Mouse (Mus musculus): ENCODE results near the gene Padi4. TPM values are rescaled to one million over a fixed set of nuclear protein-coding genes. Genes with fewer than 3 reads are reported as not detected.
A peak's percentile ranks its signal among the peaks of the same experiment; 100 is the strongest.

Padi4 gene
- polyA plus RNA-seq, 1 experiment: 0.61 TPM

- H3K27ac ChIP-seq (ENCODE audit: control insufficient read depth, insufficient read depth, low read depth, low read length): no peak overlapping the region
- H3K4me1 ChIP-seq (ENCODE audit: control insufficient read depth, insufficient read depth, low read length): peaks cover 20% of the 10 kb centered on the region
- no peaks in the 10 kb centered on the region for H3K27me3 ChIP-seq (ENCODE audit: control insufficient read depth, insufficient read depth, low read length)
- no peaks in the 10 kb centered on the region for H3K36me3 ChIP-seq (ENCODE audit: control insufficient read depth, insufficient read depth, low read length)
- TF ChIP-seq CTCF (IDR thresholded peaks at IDR 0.05; ENCODE audit: control insufficient read depth, insufficient read depth, insufficient replicate concordance, low read depth, low read length): no peak
- no peak for TF ChIP-seq POLR2A (IDR thresholded peaks at IDR 0.05; ENCODE audit: control insufficient read depth, low read depth, low read length)
- peak overlapping the region; percentile 47; the same call in 1 of the 2 replicates for H3K4me3 ChIP-seq (ENCODE audit: control insufficient read depth, low read depth, low read length)
Observed at GRCm38 (mm10) chr4:140813358-140814185, 39.5 kb upstream of the Padi4 start.

GRCm38 (mm10) chr4:140812609-140813008 is 38.6 kb upstream of the Padi4 start:
- no peaks in the 10 kb centered on the region for H3K27me3 ChIP-seq (ENCODE audit: control insufficient read depth, insufficient read depth, low read length)
- no peak overlapping the region for H3K27ac ChIP-seq (ENCODE audit: control insufficient read depth, insufficient read depth, low read depth, low read length)
- H3K36me3 ChIP-seq (ENCODE audit: control insufficient read depth, insufficient read depth, low read length): no peaks in the 10 kb centered on the region
- H3K4me3 ChIP-seq (ENCODE audit: control insufficient read depth, low read depth, low read length): no peak overlapping the region
- peaks cover 20% of the 10 kb centered on the region for H3K4me1 ChIP-seq (ENCODE audit: control insufficient read depth, insufficient read depth, low read length)
- TF ChIP-seq POLR2A (IDR thresholded peaks at IDR 0.05; ENCODE audit: control insufficient read depth, low read depth, low read length): no peak
- no peak for TF ChIP-seq CTCF (IDR thresholded peaks at IDR 0.05; ENCODE audit: control insufficient read depth, insufficient read depth, insufficient replicate concordance, low read depth, low read length)

- H3K4me1 ChIP-seq (ENCODE audit: control insufficient read depth, insufficient read depth, low read length): peaks cover 20% of the 10 kb centered on the region
- no peaks in the 10 kb centered on the region for H3K27me3 ChIP-seq (ENCODE audit: control insufficient read depth, insufficient read depth, low read length)
- no peak overlapping the region for H3K27ac ChIP-seq (ENCODE audit: control insufficient read depth, insufficient read depth, low read depth, low read length)
- TF ChIP-seq CTCF (IDR thresholded peaks at IDR 0.05; ENCODE audit: control insufficient read depth, insufficient read depth, insufficient replicate concordance, low read depth, low read length) (no peak), POLR2A (IDR thresholded peaks at IDR 0.05; ENCODE audit: control insufficient read depth, low read depth, low read length) (no peak)
- H3K4me3 ChIP-seq (ENCODE audit: control insufficient read depth, low read depth, low read length): no peak overlapping the region
- no peaks in the 10 kb centered on the region for H3K36me3 ChIP-seq (ENCODE audit: control insufficient read depth, insufficient read depth, low read length)
Observed at GRCm38 (mm10) chr4:140812191-140812590, 38.2 kb upstream of the Padi4 start.

GRCm38 (mm10) chr4:140810458-140811260 is 36.6 kb upstream of the Padi4 start, which contains the start of gene Padi3:
TSS of gene Padi3 (minus strand) at chr4:140810648.
- H3K36me3 ChIP-seq (ENCODE audit: control insufficient read depth, insufficient read depth, low read length): no peaks in the 10 kb centered on the region
- H3K4me3 ChIP-seq (ENCODE audit: control insufficient read depth, low read depth, low read length): peak within 1 kb of the TSS; percentile 27; the same call in 1 of the 2 replicates
- peaks cover 20% of the 10 kb centered on the region for H3K4me1 ChIP-seq (ENCODE audit: control insufficient read depth, insufficient read depth, low read length)
- no peak within 1 kb of the TSS for H3K27ac ChIP-seq (ENCODE audit: control insufficient read depth, insufficient read depth, low read depth, low read length)
- TF ChIP-seq POLR2A (IDR thresholded peaks at IDR 0.05; ENCODE audit: control insufficient read depth, low read depth, low read length): no peak
- no peak for TF ChIP-seq CTCF (IDR thresholded peaks at IDR 0.05; ENCODE audit: control insufficient read depth, insufficient read depth, insufficient replicate concordance, low read depth, low read length)
- H3K27me3 ChIP-seq (ENCODE audit: control insufficient read depth, insufficient read depth, low read length): no peaks in the 10 kb centered on the region

GRCm38 (mm10) chr4:140809118-140809517 is 35.1 kb upstream of the Padi4 start:
- Histone ChIP-seq H3K27ac (ENCODE audit: control insufficient read depth, insufficient read depth, low read depth, low read length) (no peak overlapping the region), H3K36me3 (ENCODE audit: control insufficient read depth, insufficient read depth, low read length) (no peaks in the 10 kb centered on the region), H3K27me3 (ENCODE audit: control insufficient read depth, insufficient read depth, low read length) (no peaks in the 10 kb centered on the region), H3K4me1 (ENCODE audit: control insufficient read depth, insufficient read depth, low read length) (peaks cover 16% of the 10 kb centered on the region), H3K4me3 (ENCODE audit: control insufficient read depth, low read depth, low read length) (no peak overlapping the region)
- TF ChIP-seq CTCF (IDR thresholded peaks at IDR 0.05; ENCODE audit: control insufficient read depth, insufficient read depth, insufficient replicate concordance, low read depth, low read length) (no peak), POLR2A (IDR thresholded peaks at IDR 0.05; ENCODE audit: control insufficient read depth, low read depth, low read length) (no peak)

- Histone ChIP-seq H3K36me3 (ENCODE audit: control insufficient read depth, insufficient read depth, low read length) (no peaks in the 10 kb centered on the region), H3K27ac (ENCODE audit: control insufficient read depth, insufficient read depth, low read depth, low read length) (no peak overlapping the region), H3K27me3 (ENCODE audit: control insufficient read depth, insufficient read depth, low read length) (no peaks in the 10 kb centered on the region), H3K4me3 (ENCODE audit: control insufficient read depth, low read depth, low read length) (no peak overlapping the region), H3K4me1 (ENCODE audit: control insufficient read depth, insufficient read depth, low read length) (no peaks in the 10 kb centered on the region)
- TF ChIP-seq POLR2A (IDR thresholded peaks at IDR 0.05; ENCODE audit: control insufficient read depth, low read depth, low read length) (no peak), CTCF (IDR thresholded peaks at IDR 0.05; ENCODE audit: control insufficient read depth, insufficient read depth, insufficient replicate concordance, low read depth, low read length) (no peak)
Observed at GRCm38 (mm10) chr4:140804601-140805000, 30.6 kb upstream of the Padi4 start.

GRCm38 (mm10) chr4:140801364-140801763 is 27.3 kb upstream of the Padi4 start:
- Histone ChIP-seq H3K4me1 (ENCODE audit: control insufficient read depth, insufficient read depth, low read length) (no peaks in the 10 kb centered on the region), H3K27me3 (ENCODE audit: control insufficient read depth, insufficient read depth, low read length) (no peaks in the 10 kb centered on the region), H3K36me3 (ENCODE audit: control insufficient read depth, insufficient read depth, low read length) (no peaks in the 10 kb centered on the region), H3K4me3 (ENCODE audit: control insufficient read depth, low read depth, low read length) (no peak overlapping the region), H3K27ac (ENCODE audit: control insufficient read depth, insufficient read depth, low read depth, low read length) (no peak overlapping the region)
- TF ChIP-seq POLR2A (IDR thresholded peaks at IDR 0.05; ENCODE audit: control insufficient read depth, low read depth, low read length): no peak
- TF ChIP-seq CTCF (IDR thresholded peaks at IDR 0.05; ENCODE audit: control insufficient read depth, insufficient read depth, insufficient replicate concordance, low read depth, low read length): no peak

All from testis, adult 2 months (tissue).